Mouse (Mus musculus) ovary, adult 18-20 months (tissue): ENCODE data around the gene Slc35f4.
"Not testable (repeated sequence)": the region's sequence is repeated elsewhere in the genome, so short reads cannot be mapped to it uniquely, and the experiment has no call there.

ENCODE experiments used
- DNase-seq: peaks from one replicate; pipeline ENCODE4 v3.0.0; 2022; ENCODE audit warnings: low spot score, mixed read lengths

Gene Slc35f4

DNA sequence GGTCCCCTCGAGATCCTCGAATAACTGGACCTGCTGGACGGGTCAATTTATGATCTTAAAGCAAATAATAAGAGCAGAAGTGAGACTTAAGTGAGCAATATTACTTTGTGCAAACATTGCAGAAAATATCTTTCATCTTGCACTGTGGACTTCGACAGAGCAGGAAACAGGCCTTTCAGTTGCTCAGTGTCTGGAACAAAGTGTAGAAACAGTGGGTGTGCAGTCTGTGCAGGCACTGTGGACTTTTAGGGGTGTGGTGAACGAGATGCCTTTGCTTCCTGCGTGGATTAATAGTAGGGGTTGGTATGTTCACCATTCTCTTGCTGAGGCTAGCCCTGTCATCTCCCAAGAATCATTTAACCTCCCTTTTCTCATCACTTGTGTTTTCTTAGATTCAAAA is 247.0 kb downstream of the Slc35f4 start:
- no peak for DNase-seq

DNA sequence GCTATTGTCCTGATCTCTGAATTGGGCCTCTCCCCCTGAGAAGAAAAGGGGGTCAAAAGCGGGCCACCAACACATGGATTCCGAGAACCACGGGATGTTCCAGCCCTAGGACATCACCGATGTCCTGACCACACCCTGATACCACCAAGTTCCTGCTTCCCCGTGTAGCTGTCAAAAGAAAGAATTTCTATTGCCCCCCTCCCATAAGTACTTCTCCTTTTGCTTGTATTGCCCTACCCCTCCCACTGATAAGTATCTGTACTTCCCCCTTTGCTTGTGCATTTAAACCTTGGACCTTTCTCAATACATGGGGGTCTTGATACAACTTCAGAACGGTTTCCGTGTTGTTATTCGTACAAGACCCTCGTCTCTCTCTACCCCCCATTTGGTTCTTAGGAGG is 247.4 kb downstream of the Slc35f4 start:
- not testable (repeated sequence) for DNase-seq

DNA sequence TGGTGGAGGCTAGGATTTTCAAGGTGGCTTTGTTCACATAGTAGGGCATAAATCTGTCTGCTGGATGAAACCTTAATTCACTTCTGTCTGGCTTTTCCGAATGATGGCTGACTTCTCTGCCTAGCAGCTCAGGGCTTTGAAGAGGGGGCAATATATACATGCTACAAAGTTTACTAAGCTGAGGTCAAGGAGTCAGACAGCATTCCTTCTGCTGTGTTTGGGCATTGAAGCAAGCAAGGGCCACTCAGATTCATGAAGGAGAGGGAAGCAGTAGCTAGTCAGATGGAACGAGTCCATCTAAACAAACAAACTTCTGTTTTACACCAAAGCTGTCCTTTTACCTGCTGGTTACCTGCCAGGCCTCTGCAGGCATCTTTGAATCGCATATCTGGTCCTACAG is 248.2 kb downstream of the Slc35f4 start:
- no peak for DNase-seq

DNA sequence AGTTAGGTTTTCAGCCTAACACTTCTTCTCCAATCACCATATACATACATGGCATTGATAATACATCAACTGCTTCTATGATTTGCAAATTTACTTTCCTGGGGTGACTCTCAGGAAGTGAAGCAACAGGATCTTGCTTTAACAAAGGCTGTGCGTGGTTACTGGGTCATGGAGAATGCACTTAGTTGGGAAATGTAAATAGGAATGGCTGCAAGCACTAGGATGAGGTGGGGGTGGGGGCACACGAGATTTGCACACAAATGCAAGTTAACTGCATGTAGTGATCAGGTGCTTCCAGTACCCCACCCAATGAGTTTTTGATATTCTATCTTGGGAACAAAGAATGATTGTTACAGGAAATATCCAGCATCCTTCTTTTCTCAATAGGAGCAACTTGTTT is 250.5 kb downstream of the Slc35f4 start:
- no peak for DNase-seq

DNA sequence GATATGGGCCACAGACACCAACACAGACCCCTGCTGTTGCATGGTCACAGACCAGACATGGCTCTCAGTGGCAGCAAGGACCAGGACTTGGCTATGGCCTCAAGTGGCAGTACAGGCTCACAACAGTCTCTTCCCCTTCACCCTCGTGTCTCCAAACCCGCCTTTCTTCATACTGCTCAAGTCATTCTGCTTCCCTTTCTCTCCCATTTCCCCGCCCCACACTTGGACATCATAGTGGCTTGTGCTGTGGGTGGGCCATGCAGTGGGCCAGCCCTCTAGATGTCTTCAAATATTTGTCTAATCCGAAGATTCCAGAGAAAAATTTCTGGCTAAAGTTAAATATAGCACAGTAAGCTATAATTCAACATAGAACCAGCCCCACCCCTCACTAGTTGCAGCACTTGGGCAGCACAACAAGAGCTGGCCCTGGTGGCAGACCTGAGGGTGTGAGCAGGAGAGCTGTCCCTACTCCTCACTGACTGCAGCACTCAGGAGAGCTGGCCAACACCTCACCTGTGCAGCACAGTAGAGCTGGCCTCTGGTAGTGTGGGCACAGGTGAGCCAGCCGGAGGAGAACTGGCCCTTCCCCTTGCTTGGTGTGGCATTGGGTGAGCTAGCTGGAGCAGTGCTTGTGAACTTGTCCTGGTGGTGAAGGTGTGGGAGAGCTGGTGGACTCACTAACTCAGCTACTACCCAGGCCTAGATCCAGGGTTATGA is 260.4 kb downstream of the Slc35f4 start:
- DNase-seq = no peak
